Mouse (Mus musculus) heart, postnatal 0 days (tissue): Measurements from ENCODE around the gene Col5a1.

Experiments used
- CTCF ChIP-seq: IDR thresholded peaks from 2 replicates; pipeline ENCODE4 v1.5.1; 2016; ENCODE audit warnings: antibody characterized with exemption, control low read depth, low read depth
- EP300 ChIP-seq: IDR thresholded peaks from 2 replicates; pipeline ENCODE4 v1.6.1; 2016; ENCODE audit warnings: antibody characterized with exemption, low read depth

DNA sequence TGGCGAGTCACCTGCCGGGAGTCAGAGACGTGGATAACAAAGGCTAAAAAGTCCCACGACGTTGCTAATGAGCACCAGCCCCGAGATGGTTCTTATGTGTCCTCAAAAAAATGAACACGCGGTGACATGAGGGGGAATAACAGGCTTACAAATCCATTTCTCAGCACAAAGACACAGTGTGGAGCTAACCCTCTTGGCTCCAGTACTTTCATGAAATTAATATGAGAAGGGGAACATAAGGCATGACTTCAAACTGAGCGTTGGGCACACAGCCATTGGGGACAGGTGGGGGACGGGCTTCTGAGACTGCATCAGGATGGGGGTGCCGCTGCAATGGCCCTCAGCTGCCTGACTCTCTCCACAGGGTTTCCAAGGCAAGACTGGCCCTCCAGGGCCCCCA is 115.0 kb downstream of the Col5a1 start:
- no peak for TF ChIP-seq EP300
- TF ChIP-seq CTCF, result no peak
